Mouse (Mus musculus): ENCODE results near the gene Dusp8. TPM values are rescaled to one million over a fixed set of nuclear protein-coding genes. Genes with fewer than 3 reads are reported as not detected.

Gene Dusp8
- 5.9 and 13.7 TPM in 2 replicates for polyA plus RNA-seq (2012; rRNA removed; ENCODE audit: low replicate concordance)

DNA sequence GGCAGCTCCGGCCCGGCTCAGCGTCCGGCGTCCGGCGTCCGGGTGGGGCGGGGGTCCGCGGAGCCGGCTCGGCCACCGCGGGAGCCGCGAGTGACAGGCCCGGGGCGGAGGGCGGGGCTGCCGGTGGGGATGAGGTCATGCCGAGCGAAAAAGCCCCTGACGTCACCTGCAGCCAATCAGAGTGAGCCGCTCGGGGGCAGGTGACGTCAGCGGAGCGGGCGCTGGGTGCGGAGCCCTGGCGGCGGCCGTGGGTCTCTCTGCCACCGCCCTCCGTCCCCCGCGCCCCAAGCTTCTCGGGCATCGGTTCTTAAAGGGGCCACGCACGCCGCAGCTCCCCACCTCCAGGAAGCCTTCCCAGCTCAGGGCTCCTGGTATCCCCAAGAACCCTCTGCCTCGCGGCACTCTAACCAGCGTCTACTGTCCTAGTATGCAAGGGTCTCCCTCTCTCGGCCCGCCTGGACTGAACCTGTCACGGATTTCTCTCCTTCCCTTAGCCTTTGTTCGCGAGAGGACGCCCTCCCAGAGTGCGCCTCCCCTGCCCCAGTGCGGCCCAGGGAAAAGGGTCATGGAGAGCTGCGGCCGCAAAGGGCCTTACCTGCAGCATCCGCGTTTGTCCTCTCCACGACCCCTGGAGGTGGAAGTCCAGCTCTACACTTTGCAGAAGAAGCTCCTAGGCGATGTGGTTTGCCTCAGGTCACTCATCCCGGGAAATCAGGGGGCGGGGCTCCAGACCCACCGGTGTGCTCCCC is at the start of gene Dusp8:
TSS of gene Dusp8 (minus strand) at position 661 of the 749 bp plus-strand sequence.

GRCm38 (mm10) chr7:142144507-142144906 is 48.9 kb upstream of the Dusp8 start, which contains the start of gene Gm45337:
Gene Gm45337, minus strand, starts transcription at chr7:142144607.

GRCm38 (mm10) chr7:142135934-142136333 is 40.3 kb upstream of the Dusp8 start, which contains the start of gene Gm39115:
Gene Gm39115, minus strand, starts transcription at chr7:142136034.

DNA sequence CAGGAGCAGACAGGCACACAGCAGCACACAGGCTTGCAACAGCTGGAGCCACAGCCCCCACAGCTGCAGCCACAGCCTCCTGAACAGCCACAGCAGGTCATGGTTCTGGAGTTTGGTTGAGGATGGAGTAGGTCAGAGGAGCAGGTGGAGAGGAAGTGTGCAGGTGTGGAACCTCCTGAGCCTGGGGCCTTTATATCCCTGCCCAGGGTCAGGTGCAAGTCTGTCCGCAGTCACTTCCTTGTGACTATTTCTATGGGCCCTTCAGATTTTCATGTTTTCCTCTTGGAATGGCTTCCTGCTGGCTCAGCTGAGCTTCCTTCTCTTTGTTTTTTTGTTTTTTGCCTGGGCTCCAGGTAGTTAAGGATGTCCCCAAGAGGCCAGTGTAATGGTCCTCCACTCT is 25.0 kb upstream of the Dusp8 start, which contains the start of gene Gm45618:
TSS of gene Gm45618 (minus strand) at position 101 of the 400 bp plus-strand sequence.

DNA sequence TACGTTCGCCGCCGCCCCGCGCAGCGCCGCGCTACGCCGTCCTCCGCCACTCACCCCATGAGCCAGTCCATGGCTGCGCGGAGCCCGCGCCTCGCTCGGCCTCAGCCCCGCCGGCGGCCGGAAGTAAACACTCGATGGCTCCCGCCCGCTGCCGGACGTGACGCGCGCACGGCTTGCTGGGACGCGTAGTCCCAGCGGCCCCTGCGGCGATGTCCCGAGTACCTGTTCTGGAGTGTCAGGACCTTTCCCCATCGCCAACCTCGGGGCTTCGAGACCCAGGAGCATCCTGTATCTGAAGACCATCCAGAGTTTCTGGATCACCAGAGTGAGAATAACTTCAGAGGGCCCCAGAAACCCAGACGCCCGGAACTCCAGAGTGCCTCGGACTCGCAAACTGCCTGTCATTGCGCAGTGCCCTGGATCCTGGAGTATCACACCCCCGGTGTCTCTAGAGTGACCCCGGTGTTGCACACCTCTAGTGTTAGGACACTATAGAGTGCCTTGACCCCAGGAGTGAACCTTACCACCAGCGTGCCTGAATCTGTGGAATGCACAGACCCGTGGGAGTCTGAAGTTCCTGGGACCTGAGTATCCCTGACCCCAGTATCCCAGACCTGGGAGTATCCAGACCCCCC is 34.6 kb downstream of the Dusp8 start, which contains the start of gene Mob2:
TSS of gene Mob2 (minus strand) at position 135 of the 635 bp plus-strand sequence.

Other genes starting within 250 kb of the Dusp8 start
- gene Tollip, start 177.3 kb downstream of the Dusp8 start, polyA plus RNA-seq (2012; rRNA removed; ENCODE audit: low replicate concordance), result 59.3 and 85.8 TPM in 2 replicates
- 0.13 and 0.22 TPM in 2 replicates for gene Brsk2, start 146.1 kb downstream of the Dusp8 start, polyA plus RNA-seq (2012; rRNA removed; ENCODE audit: low replicate concordance)
- 34.6 and 50.5 TPM in 2 replicates for gene Mob2, start 34.8 kb downstream of the Dusp8 start, polyA plus RNA-seq (2012; rRNA removed; ENCODE audit: low replicate concordance)
- not detected in 2 replicates for gene Gm45618, start 24.9 kb upstream of the Dusp8 start, polyA plus RNA-seq (2012; rRNA removed; ENCODE audit: low replicate concordance)
- gene Gm39115, start 40.2 kb upstream of the Dusp8 start, polyA plus RNA-seq (2012; rRNA removed; ENCODE audit: low replicate concordance), result not detected in 2 replicates
- not detected in 2 replicates for gene Gm45337, start 48.8 kb upstream of the Dusp8 start, polyA plus RNA-seq (2012; rRNA removed; ENCODE audit: low replicate concordance)
- not detected in 2 replicates for gene Gm29735, start 61.3 kb upstream of the Dusp8 start, polyA plus RNA-seq (2012; rRNA removed; ENCODE audit: low replicate concordance)
- gene Gm4553, start 69.9 kb upstream of the Dusp8 start, polyA plus RNA-seq (2012; rRNA removed; ENCODE audit: low replicate concordance), result not detected in 2 replicates
- not detected in 2 replicates for gene Krtap5-2, start 80.2 kb upstream of the Dusp8 start, polyA plus RNA-seq (2012; rRNA removed; ENCODE audit: low replicate concordance)
- gene Gm10153, start 94.5 kb upstream of the Dusp8 start, polyA plus RNA-seq (2012; rRNA removed; ENCODE audit: low replicate concordance), result not detected in 2 replicates
- gene Krtap5-3, start 105.5 kb upstream of the Dusp8 start, polyA plus RNA-seq (2012; rRNA removed; ENCODE audit: low replicate concordance), result not detected in 2 replicates
- not detected in 2 replicates for gene Gm7579, start 116.0 kb upstream of the Dusp8 start, polyA plus RNA-seq (2012; rRNA removed; ENCODE audit: low replicate concordance)
- not detected in 2 replicates for gene Krtap5-5, start 134.1 kb upstream of the Dusp8 start, polyA plus RNA-seq (2012; rRNA removed; ENCODE audit: low replicate concordance)
- gene Gm40460, start 145.2 kb upstream of the Dusp8 start, polyA plus RNA-seq (2012; rRNA removed; ENCODE audit: low replicate concordance), result not detected in 2 replicates
- not detected in 2 replicates for gene Gm2431, start 162.5 kb upstream of the Dusp8 start, polyA plus RNA-seq (2012; rRNA removed; ENCODE audit: low replicate concordance)
- not detected in 2 replicates for gene Gm4559, start 178.5 kb upstream of the Dusp8 start, polyA plus RNA-seq (2012; rRNA removed; ENCODE audit: low replicate concordance)
- not detected in 2 replicates for gene Krtap5-1, start 201.3 kb upstream of the Dusp8 start, polyA plus RNA-seq (2012; rRNA removed; ENCODE audit: low replicate concordance)
- not detected in 2 replicates for gene Krtap5-4, start 207.7 kb upstream of the Dusp8 start, polyA plus RNA-seq (2012; rRNA removed; ENCODE audit: low replicate concordance)